Mouse (Mus musculus) embryonic facial prominence, embryonic 13.5 days (tissue): ENCODE data around the gene Pum2. TPM values are rescaled to one million over a fixed set of nuclear protein-coding genes. Genes with fewer than 3 reads are reported as not detected.

Experiments
- polyA plus RNA-seq: library from polyadenylated mRNA; unstranded; fragments of >200 nt; fragmentation: Nextera tagmentation; extraction: Ambion mirVana; gene quantifications from 2 replicates; pipeline ENCODE4 v1.2.1, GENCODE M21; 2015

The Pum2 gene
- polyA plus RNA-seq, 1 experiment from 2014 or later = 50.2 TPM

Other genes starting within 250 kb of the Pum2 start
- 44.9 and 45.9 TPM in 2 replicates for gene Rhob, start 174.1 kb upstream of the Pum2 start, polyA plus RNA-seq
- gene Slc7a15, start 75.1 kb upstream of the Pum2 start, polyA plus RNA-seq = 0.17 TPM in 1 of 2 replicates, not detected in the other
- gene Sdc1, start 97.2 kb downstream of the Pum2 start, polyA plus RNA-seq = 208 TPM in 2 replicates
- 384 and 457 TPM in 2 replicates for gene Laptm4a, start 247.5 kb downstream of the Pum2 start, polyA plus RNA-seq